24 mouse cellular contexts compared by ENCODE assay signal in the genomic region with DNA sequence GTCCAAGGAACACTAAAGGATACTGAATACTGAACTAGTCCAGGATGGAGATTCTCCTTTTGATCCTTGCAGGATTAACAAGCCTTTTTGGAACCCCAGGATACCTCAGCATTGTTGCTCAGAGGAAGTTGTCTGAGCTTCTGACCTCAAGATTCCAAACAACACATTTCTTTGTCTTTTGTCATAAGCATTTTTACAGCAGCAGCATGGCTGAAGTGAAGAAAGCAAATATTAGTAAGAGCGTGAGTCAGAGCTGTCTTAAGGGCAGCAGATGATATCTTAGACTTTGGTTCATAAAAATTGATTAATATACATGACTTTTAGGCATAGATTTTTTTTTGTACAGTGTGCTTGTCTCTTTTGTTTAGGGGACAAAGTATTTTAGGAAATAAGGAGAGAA. TPM values are rescaled to one million over a fixed set of nuclear protein-coding genes. Genes with fewer than 3 reads are reported as not detected.
DNase-seq lines count a peak whose midpoint lies in the region; TF ChIP-seq lines count a peak whose summit lies in the region.
"Had no signal": no experiment of that assay in that cellular context is flagged by ENCODE, and none has a peak within 500 bp of the region (broad histone marks: within the 10 kb centered on the region; RNA-seq: fewer than 3 reads in every experiment).

No protein-coding gene starts in this region.

- WGBS in midbrain, embryonic 10.5 days: 91% methylated on average over 1 of the region's 1 CpGs

- no peaks in the 10 kb centered on the region; the same call in 1 of the 2 replicates for H3K4me1 ChIP-seq in cortical plate, adult 2 months (ENCODE audit: control insufficient read depth, insufficient read depth, low read length)
- H3K4me1 ChIP-seq in midbrain, embryonic 10.5 days: no peaks in the 10 kb centered on the region
- H3K4me1 ChIP-seq: embryonic facial prominence, embryonic 10.5 days; embryonic facial prominence, embryonic 12.5 days; forebrain, embryonic 10.5 days; forebrain, embryonic 12.5 days had no signal

- no peak for DNase-seq in left cerebral cortex, adult 2 months (ENCODE audit: extremely low spot score in 1 of 2, low spot score in 2 of 2)
- DNase-seq in left cerebral cortex, adult 18-20 months (ENCODE audit: low spot score in 2 of 2): no peak
- peak; percentile 76 for DNase-seq in 3T3-L1 (ENCODE audit: low read depth, low spot score)
- no peak for DNase-seq in right cerebral cortex, postnatal 25 days
- no peak for DNase-seq in midbrain, embryonic 10.5 days (ENCODE audit: low spot score)
- DNase-seq in embryo, embryonic 10 days (ENCODE audit: low spot score): no peak
- DNase-seq: adrenal gland, adult 8-10 months; adrenal gland, postnatal 14 days; adrenal gland, postnatal 36 days; cerebellum, adult 11-12 months; cerebellum, adult 2 months; cerebellum, adult 9-10 months; cerebellum, postnatal 10 days; cerebellum, postnatal 25 days had no signal

- intact Hi-C loops in left cerebral cortex, adult 2 months (cut with DNase I): no loop called here

- peak overlapping the region; percentile 20 for H3K4me2 ChIP-seq in myocyte (ENCODE audit: low read depth)
- H3K4me2 ChIP-seq: embryonic facial prominence, embryonic 12.5 days; forebrain, embryonic 12.5 days had no signal

- H3K4me3 ChIP-seq in left cerebral cortex, adult 2 months: no peak overlapping the region
- no peak overlapping the region for H3K4me3 ChIP-seq in cortical plate, adult 2 months (ENCODE audit: insufficient read depth, low read length)
- no peak overlapping the region for H3K4me3 ChIP-seq in myocyte
- H3K4me3 ChIP-seq in midbrain, embryonic 10.5 days: no peak overlapping the region
- H3K4me3 ChIP-seq: embryonic facial prominence, embryonic 10.5 days; embryonic facial prominence, embryonic 12.5 days; erythroblast, embryonic 14.5 days; forebrain, embryonic 10.5 days; forebrain, embryonic 12.5 days had no signal

- no peaks in the 10 kb centered on the region for H3K9me3 ChIP-seq in midbrain, embryonic 10.5 days (replicated peaks)
- H3K9me3 ChIP-seq: embryonic facial prominence, embryonic 10.5 days; embryonic facial prominence, embryonic 12.5 days; forebrain, embryonic 10.5 days; forebrain, embryonic 12.5 days; G1E had no signal

- TF ChIP-seq POLR2A in cortical plate, adult 2 months (IDR thresholded peaks at IDR 0.05; ENCODE audit: extremely low read depth, insufficient read depth, low read length): no peak
- TF ChIP-seq POLR2A in myocyte (IDR thresholded peaks at IDR 0.05; ENCODE audit: insufficient read length, low read depth): no peak

- no peaks in the 10 kb centered on the region for H3K36me3 ChIP-seq in myocyte (ENCODE audit: control insufficient read depth, insufficient read depth)
- H3K36me3 ChIP-seq in midbrain, embryonic 10.5 days: no peaks in the 10 kb centered on the region
- H3K36me3 ChIP-seq: embryonic facial prominence, embryonic 10.5 days; embryonic facial prominence, embryonic 12.5 days; forebrain, embryonic 10.5 days; forebrain, embryonic 12.5 days; G1E had no signal

- H3K79me2 ChIP-seq in myocyte (ENCODE audit: control insufficient read depth, insufficient read depth): no peaks in the 10 kb centered on the region

- H3K27ac ChIP-seq in left cerebral cortex, adult 2 months: peak overlapping the region; percentile 34
- H3K27ac ChIP-seq in cortical plate, adult 2 months (ENCODE audit: insufficient read depth, low read length): peak overlapping the region; percentile 46; the same call in 1 of the 2 replicates
- no peak overlapping the region for H3K27ac ChIP-seq in midbrain, embryonic 10.5 days (replicated peaks)
- H3K27ac ChIP-seq: embryonic facial prominence, embryonic 10.5 days; embryonic facial prominence, embryonic 12.5 days; forebrain, embryonic 10.5 days; forebrain, embryonic 12.5 days had no signal

- H3K27me3 ChIP-seq in myocyte (ENCODE audit: control insufficient read depth, insufficient read depth, insufficient read length): no peaks in the 10 kb centered on the region
- no peaks in the 10 kb centered on the region for H3K27me3 ChIP-seq in midbrain, embryonic 10.5 days (ENCODE audit: low read depth, poor library complexity, severe bottlenecking)
- H3K27me3 ChIP-seq: CH12.LX; embryonic facial prominence, embryonic 12.5 days; forebrain, embryonic 12.5 days; Patski had no signal

- TF ChIP-seq CTCF in left cerebral cortex, adult 2 months (IDR thresholded peaks at IDR 0.05): no peak
- TF ChIP-seq CTCF in cortical plate, adult 2 months (IDR thresholded peaks at IDR 0.05; ENCODE audit: extremely low read depth, insufficient read depth, low read length): no peak

- H3ac ChIP-seq in myocyte (ENCODE audit: control insufficient read depth, insufficient read length): no peak overlapping the region

TF ChIP-seq in myocyte, 11 proteins besides CTCF, POLR2A, EP300 and RAD21:
- no peak for TF ChIP-seq MYOD1 (IDR thresholded peaks at IDR 0.05; ENCODE audit: control insufficient read depth in 1 of 3, insufficient read length in 2 of 3, low read depth in 2 of 3)
- no peak for TF ChIP-seq USF1 (IDR thresholded peaks at IDR 0.05; ENCODE audit: low read depth)
- TF ChIP-seq TCF3 (IDR thresholded peaks at IDR 0.05; ENCODE audit: insufficient read length, low read depth): no peak
- TF ChIP-seq MYOG (IDR thresholded peaks at IDR 0.05; ENCODE audit: control insufficient read depth in 1 of 3, insufficient read depth in 1 of 3, insufficient read length in 2 of 3, low read depth in 2 of 3): no peak
TF ChIP-seq in myocyte: peak in this region for 0.

RNA-seq across cellular contexts. Expression of a gene that starts 27.8 kb away (rescaled TPM):
- total RNA-seq in left cerebral cortex, adult 2 months (2021): 10 to 100 TPM; 37.0 to 41.5 TPM
- total RNA-seq in left cerebral cortex, adult 18-20 months (2021): 10 to 100 TPM; 33.8 to 40.0 TPM
- polyA plus RNA-seq in cortical plate, adult 2 months (2012; rRNA removed): 15.0 and 16.8 TPM in 2 replicates
- polyA plus RNA-seq in myocyte (2012; fragmentation: generic; extraction: Trizol): 0.06 TPM
- 2.5 and 4.7 TPM in 2 replicates for polyA plus RNA-seq in midbrain, embryonic 10.5 days (2016; fragmentation: Nextera tagmentation; extraction: Ambion mirVana)
- polyA plus RNA-seq: erythroblast, embryonic 14.5 days; G1E had no signal
